Mouse (Mus musculus): ENCODE measurements around the gene Pde5a.

- TF ChIP-seq POLR2A (IDR thresholded peaks at IDR 0.05; ENCODE audit: borderline replicate concordance, extremely low read depth, low read depth, low read length) (no peak), CTCF (IDR thresholded peaks at IDR 0.05; ENCODE audit: insufficient read depth, low read length) (no peak)
Measured at GRCm38 (mm10) chr3:122696672-122697071, 32.1 kb upstream of the Pde5a start.

Measured in lung, adult 2 months (tissue).